Mouse (Mus musculus) embryo, embryonic 11.5 days (tissue): ENCODE data around the gene Fgf22.

ENCODE experiments used
- DNase-seq: peaks from one replicate; pipeline ENCODE4 v3.0.0-alpha.2; 2012; ENCODE audit warnings: low read depth, low spot score

Fgf22 gene

DNA sequence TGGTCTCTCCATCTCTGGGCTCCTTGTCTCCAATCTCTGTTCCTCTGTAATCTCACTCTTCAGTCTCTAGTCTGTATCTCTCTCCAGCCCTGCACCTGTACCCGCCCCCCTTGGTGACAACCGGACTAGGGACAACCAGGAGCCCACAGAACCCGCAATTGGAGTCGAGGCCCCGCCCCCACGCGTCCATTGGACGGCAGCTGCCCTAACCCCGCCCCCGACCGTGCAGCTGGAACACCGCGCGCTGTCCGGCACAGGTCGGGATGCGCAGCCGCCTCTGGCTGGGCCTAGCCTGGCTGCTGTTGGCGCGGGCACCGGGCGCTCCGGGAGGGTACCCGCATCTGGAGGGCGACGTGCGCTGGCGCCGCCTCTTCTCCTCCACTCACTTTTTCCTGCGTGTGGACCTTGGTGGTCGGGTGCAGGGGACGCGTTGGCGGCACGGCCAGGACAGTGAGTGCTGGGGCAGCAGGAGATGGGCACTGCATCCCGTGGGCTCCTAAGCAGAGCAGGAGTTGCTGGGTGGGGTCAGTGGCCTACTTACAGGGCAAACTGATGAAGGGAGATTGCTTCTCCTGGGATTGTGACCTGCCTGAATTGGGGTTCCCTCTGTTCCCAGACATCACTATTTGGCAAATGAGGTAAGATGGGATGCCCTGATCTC is at the start of gene Fgf22:
Gene Fgf22 (plus strand): TSS at position 221 of the 661 bp plus-strand sequence.
- DNase-seq, result no peak

DNA sequence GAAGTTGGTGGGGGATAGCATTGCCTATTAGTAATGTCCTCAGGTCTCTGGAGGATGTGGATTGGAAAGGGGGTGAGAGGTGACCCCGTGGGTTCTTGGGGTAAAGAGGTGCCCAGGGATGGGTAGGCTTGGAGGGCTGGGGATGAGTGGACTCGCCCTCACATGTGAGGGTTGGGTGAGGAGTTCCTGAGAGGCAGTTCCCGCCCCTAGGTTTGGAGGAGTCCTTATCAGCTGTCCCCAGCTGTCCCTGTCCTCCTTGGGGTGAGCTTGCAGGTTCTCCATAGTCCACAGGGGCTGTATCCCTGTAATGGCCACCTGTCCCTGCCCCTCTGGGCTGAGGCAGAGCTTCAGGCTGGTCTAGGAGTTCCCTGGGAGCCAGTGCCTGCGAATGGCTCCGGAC is 48.9 kb upstream of the Fgf22 start:
- DNase-seq, result no peak

DNA sequence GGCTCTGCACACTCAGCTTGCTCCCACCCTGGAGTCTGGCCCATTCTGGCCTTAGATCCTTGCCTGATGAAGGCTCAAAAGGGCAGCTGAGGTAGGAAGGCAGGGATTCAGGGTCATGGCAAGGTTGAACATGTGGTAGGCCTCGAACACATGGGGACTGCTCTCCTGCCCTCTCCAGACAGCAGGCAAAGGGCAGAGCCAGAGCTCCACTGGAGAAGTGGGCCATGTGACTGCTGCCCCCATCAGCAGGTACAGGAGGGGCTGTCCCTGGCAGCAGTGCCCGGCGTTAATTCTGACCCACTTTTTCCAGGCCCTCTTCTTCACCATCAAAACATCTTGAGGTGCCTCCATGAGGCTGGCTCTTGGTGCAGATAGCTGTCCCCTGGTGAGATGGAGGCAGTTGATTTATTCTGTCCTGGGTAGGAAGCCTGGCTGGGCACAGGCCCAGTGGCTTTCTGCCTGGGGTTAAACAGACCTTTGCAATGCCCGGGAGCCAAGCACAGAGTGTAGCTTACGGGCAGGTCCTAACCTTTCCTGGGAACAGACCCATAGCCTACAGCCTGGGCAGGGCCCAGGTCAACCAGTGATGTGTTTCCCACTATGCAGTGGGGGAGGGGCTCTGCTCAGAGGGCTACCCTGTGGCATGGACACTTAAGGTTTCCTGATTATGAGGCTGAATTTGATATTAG is 48.3 kb upstream of the Fgf22 start:
- no peak for DNase-seq

DNA sequence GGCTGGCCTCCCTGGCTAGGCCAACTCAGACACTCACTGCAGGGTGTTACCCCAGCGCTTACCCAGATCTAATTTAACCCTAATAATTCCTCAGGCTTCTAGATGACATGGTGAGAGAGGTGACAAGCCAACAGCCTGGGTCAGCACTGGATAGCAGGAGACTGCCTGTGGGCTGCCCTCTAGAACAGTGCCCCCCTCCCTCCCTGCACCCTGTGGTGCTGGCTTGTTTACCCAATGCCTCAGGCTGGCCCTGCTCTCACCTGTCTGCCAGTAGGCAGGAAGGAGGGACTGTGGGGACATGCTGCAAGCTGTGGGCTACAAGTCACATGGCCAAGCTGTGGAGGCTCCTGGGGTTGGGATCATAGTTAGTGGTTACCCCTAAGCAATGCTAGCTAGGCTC is 47.7 kb upstream of the Fgf22 start:
- no peak for DNase-seq

DNA sequence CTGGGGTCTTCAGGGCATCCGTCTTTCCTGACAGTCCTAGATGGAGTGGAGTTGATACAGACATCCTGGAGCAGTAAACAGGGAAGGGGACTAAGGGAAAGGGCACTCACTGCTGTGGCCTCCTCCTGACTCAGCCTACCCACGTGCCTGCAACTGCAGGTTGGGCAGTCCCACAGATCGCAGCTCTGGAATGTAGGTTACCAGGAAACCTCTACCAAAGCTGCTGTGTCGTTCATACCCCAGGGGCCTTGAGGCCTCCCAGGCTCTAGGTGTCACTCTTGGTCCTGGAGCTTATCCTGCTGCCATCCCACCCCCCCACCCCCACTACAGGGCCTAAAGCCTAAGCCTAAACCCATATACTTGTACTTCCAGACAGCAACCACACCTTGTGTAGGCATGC is 47.1 kb upstream of the Fgf22 start:
- DNase-seq, result no peak

DNA sequence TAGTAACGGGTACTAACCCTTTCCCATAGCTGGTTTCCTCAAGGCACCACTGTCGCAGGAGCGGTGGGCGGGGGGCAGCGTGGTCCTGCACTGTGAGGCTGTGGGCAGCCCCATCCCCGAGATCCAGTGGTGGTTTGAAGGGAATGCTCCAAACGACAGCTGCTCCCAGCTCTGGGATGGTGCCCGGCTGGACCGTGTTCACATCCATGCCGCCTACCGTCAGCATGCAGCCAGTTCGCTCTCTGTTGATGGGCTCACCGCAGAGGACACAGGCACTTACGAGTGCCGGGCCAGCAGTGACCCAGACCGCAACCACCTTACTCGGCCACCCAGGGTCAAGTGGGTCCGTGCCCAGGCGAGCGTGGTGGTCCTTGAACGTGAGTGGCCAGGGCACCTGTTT is 46.2 kb upstream of the Fgf22 start:
- DNase-seq, result no peak

DNA sequence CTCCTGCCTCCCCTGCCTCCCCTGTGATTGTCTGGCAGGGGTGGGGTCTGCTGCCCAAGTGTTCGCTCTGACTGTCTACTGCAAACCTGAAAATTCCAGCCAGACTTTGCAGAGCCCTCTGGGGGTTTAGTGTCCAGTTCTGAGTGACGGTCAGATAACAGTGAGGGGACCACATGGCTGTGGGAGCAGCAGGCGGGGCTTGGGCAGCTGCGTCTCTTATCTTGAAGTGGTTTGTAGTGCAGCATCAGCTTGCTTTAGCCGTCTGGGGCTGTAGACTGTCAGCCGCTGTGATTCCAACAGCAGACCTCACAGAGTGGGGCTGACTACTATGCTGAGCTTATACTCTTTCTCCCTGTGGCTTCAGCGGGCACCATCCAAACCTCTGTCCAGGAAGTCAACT is 45.6 kb upstream of the Fgf22 start:
- DNase-seq, result no peak

DNA sequence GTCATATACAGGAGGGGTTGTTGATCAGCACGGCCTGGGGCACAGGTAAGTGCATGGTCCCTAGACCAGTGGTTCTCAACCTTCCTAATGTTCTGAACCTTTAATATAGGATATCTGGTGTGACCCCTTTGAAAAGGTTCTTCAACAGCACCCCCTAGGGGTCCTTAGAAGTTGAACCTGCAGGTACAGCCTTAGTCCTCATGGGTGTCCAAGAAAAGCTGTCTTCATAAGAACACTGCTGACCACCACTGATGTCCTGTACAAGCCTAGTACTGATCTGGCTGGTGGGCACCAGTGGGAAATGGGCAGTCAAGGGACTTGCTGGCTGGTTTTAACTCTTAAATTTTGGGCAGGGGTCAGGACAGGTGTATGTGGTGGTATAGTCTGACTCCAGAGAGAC is 42.8 kb upstream of the Fgf22 start:
- no peak for DNase-seq

DNA sequence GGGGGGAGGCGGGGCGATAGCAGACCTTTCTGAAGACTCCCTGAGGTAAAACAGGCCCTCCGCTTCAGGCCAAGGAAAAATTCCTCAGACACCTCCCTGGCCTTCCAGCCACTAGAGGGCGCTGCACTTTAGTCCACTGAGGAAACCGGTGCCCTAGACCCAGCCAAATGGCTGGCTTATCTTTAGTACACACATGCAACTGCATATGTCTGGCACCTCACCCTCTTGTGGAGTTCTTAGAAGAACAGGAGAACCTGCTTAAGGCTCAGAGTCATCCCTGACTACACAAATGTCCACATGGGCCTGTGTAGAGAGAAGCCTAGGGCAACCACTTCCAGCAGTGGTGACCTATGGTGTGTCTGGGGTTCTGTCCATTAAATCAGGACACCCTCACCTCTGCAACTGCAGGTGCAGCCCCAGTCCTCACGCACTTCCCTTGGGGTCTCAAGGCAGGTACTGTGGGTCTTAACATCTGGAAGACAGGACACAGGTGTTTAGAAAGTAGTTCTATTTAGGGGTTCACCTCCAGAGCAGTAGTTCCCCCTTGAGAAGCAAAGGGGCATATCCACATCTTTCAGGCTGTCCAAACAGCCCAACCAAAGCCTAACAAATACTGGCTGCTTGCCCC is 42.3 kb upstream of the Fgf22 start:
- peak; percentile 65 for DNase-seq

DNA sequence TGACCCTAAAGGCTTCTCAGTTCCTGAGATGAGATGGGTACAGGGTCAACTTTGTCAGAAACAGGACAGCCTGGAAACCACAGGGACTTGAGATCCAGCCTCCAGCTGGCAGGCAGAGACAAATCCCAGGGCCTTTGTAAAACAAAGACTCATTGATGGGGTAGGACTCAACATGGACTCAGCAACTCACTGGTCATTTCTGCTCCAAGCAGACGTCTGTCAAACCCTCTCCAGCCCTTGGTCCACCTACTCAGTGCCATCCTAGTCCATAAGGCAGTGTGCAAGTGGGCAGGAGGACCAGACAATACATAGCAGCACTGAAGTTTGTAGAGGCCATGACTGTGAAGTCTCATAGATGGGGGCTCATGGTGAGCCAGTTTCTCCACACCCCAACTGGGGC is 41.7 kb upstream of the Fgf22 start:
- no peak for DNase-seq

DNA sequence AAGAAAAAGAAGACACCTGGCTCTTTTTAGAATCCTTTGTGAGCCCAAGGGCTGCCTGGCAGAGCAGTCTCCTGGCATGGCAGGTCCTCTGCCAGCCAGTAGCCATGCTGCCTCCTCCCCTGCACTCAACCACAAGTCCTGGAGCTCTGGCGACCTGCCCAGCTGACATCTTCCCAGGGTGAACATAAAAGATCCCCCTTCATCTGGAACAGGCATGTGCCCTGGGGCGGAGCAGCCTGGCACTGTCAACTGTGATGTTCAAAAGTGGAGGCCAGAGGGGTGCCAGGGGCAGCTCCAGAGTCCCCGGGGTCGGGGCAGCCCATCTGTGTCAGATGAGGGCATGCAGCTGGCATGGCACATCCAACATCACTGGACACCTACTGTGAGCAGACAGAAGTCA is 39.9 kb upstream of the Fgf22 start:
- DNase-seq, result no peak

DNA sequence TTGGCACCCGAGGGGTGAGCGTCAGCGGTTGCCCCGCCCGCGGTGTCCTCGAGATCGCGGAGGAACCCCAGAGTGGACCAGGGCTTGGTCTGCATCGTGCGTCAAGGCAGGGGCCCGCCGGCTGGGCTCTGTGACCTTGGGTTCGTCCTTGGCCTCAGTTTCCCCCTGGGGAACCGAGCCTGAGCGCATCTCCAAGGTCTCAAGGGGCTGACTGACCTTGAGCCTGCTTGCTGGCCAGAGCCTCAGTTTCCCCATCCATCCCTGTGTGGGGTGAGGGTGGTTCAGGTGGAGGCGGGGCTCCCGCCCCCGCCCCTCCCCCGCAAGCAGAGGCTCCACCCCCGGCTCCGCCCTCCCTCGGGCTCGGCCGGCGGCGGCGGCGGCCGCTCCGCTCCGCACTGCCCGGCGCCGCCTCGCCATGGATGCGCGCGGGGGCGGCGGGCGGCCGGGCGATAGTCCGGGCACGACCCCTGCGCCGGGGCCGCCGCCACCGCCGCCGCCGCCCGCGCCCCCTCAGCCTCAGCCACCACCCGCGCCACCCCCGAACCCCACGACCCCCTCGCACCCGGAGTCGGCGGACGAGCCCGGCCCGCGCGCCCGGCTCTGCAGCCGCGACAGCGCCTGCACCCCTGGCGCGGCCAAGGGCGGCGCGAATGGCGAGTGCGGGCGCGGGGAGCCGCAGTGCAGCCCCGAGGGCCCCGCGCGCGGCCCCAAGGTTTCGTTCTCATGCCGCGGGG is 38.5 kb upstream of the Fgf22 start, which contains the start of gene Hcn2:
Gene Hcn2 (plus strand): TSS at position 381 of the 734 bp plus-strand sequence.
- no peak for DNase-seq

DNA sequence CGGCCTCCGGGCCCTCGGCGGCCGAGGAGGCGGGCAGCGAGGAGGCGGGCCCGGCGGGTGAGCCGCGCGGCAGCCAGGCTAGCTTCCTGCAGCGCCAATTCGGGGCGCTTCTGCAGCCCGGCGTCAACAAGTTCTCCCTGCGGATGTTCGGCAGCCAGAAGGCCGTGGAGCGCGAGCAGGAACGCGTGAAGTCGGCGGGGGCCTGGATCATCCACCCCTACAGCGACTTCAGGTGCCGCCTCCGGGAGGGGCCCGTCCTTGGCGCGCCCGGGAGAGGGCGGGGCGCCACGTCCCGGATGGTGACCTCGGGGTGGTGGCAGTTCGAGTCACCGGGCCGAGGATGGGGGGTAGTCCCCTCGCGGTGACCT is 37.9 kb upstream of the Fgf22 start:
- no peak for DNase-seq

DNA sequence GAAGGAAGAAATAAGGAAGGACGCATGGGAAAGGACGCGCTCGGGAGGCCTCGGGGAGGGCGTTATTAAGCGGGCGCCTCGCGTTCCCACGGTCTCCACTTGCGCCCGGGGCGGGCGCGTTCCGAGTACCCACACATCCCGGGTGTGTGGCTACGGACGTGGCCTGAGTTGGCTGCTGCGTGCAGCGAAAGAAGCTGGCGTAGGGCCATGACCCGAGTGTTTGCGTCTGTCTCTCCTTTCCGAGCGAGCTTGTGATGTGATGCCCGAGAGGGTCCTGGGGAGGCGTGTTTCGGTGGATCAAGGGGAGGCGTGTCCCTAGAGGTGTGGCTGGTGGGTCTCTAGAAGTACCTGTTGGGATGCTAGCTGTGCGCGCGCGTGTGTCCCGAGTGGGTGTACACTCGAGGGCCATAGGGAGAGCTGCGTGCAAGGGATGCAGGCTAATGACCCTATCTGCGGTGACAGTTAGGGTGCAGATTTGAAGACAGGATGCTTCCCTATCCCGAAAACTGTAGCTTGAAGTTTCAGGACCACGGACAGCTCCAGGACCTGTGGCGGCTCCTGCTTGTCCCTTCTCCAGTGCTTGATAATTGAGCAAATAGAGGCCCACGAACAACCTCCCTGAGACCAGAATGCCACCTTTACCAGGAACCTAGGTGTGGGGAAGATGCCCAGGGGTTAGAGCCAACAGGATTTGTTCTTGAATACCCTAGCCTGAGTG is 37.1 kb upstream of the Fgf22 start:
- peak; percentile 79 for DNase-seq

DNA sequence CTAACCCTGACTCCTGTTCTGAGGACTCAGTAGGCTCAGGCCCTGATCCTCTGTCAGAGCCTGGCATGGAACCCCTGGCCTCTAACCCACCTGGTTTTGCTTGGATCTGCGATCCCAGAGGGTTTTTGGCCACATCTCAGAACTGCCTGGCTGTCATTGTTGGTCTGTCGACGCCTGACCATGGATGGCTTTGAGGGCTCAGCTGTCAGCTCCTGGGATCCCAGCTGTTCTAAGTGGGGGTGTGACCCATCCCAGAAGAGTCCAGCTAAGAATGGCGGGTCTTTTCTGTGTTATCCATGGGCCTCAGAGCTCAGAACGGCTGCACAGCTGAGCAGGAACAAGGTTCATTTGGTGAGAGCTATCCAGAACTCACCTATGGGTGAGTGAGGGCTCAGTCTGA is 33.8 kb upstream of the Fgf22 start:
- no peak for DNase-seq

DNA sequence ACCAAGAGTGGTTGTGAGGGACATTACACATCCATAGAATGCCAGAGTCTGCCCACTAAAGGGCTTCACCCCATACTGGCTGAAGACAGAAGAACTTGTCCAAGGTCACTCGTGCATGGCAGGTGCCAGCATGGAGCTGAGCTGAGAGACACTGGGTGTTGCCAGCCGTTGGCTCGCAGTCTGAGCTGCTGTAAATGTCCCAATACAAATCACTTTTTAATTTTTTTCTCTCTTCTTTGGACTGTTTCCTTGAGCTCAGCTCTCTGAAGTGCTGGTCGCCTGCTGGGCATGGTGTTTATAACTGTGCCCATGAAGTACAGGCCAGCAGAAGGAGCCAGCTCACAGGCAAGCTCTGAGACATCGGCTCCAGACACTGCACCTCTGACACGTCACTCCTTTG is 31.8 kb upstream of the Fgf22 start:
- DNase-seq, result no peak

DNA sequence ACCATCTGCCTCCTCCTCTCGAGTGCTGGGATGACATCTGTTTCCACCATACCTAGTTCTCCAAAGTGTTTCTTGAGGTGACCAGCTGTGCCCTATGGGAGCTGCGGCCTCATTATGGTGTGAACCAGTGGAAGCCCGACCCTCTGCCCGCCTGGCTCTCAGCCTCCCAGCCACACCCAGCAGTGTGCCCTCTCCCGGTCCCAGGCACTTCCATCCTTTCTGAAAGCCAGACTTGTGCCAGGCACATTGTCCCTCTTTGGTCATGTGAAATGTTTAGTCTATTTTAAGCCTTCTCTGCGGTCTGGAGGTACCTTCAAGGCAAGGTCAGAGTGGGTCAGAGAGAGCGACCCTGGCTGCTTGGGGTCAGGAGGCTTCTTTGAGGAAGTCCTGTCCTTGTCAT is 31.2 kb upstream of the Fgf22 start:
- no peak for DNase-seq

DNA sequence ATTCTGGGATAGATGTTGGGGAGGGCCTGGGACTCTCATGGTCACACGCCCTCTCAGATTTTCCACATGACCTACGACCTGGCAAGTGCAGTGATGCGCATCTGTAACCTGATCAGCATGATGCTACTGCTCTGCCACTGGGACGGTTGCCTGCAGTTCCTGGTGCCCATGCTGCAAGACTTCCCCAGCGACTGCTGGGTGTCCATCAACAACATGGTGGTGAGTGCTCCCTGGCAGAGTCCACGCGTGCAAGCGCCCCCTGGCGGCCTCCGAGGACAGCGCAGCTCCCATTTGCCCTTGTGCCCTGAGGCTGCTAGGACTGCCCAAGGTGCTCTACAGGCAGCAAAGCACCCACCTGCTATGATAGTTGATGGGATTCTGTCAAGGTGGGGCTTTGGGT is 28.8 kb upstream of the Fgf22 start:
- DNase-seq, result no peak

DNA sequence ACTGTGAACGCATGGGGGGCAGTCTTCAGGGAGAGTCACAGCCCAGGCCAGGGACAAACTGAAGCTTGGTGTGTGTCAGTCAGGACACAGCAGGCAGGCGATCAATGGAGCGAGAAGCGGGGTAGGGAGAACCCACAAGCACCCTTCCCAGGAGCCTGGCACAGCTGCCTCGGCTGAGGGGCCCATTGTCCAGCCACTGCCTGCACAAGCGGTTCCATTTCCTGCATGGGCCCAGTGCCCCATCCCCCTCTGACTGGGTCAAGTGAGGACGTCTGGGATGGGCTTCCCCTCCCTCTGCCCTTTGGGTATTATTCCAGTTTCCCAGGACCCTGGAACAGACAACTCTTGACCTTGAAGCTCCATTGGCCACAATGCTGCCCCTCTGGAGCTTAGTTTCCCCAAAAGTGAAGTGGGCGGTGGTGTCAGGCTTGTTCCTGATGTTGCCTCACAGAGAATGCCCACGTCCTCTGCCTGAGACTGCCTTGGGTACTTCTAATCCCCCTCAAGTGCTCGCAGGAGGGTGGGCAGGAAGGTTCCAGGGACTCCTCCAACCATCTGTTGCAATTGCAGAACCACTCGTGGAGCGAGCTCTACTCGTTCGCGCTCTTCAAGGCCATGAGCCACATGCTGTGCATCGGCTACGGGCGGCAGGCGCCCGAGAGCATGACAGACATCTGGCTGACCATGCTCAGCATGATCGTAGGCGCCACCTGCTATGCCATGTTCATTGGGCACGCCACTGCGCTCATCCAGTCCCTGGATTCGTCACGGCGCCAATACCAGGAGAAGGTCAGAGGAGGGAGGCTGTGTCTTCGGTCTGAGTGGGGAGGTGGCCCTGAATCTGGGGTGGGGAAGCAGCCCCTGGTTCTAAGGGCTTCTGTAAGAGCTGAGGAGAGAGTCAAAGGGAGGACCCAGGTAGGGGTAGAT is 26.3 kb upstream of the Fgf22 start:
- DNase-seq, result no peak

DNA sequence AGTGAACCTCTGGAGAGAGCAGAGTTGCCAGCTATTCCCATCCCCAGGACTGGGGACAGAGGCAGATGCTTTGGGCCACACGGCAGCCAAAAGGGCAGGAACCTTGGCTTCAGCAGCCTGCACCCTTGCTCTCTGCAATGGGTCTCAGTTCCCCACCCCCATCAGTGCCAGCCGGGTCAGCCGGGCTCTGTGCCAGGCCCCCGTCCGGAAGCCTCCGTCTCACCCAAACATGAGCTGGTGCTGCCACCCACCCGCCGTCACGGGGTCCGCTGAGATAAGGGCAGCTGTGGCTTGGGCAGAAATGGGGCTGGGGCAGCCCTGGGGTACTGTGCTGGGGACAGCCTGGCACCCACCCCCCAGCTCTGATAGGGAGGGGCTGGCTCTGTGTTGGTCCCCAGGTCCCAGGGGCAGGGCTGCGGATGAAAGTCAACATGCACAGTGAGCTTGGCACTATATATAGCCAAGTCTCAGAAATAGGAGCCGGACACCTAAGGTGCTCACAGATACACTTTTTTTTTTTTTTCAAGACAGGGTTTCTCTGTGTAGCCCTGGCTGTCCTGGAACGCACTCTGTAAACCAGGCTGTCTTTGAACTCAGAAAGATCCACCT is 25.4 kb upstream of the Fgf22 start:
- DNase-seq, result no peak
